Mouse (Mus musculus) limb, embryonic 12.5 days (tissue): ENCODE data around the gene Tbc1d24. TPM values are rescaled to one million over a fixed set of nuclear protein-coding genes. Genes with fewer than 3 reads are reported as not detected.

Experiments used
- ATAC-seq: fragments of 200-750 bp; cut with Nextera tagmentation; 2 replicates; pipeline ENCODE4 v1.8.0; 2017; ENCODE audit warnings: low read depth, moderate TSS enrichment; ENCODE audit not compliant: insufficient number of reproducible peaks, insufficient read depth, low FRiP score, low TSS enrichment
- H3K27ac ChIP-seq: fragments of 300-500 bp; sonication (generic); 2 replicates; pipeline ENCODE4 v1.5.1; 2016; ENCODE audit warnings: mild to moderate bottlenecking, moderate library complexity
- H3K27me3 ChIP-seq: fragments of 300-500 bp; sonication (generic); 2 replicates; pipeline ENCODE4 v1.6.1; 2016; ENCODE audit warnings: mild to moderate bottlenecking, moderate library complexity
- H3K36me3 ChIP-seq: fragments of 300-500 bp; sonication (generic); 2 replicates; pipeline ENCODE4 v1.6.1; 2016; ENCODE audit warnings: mild to moderate bottlenecking, moderate library complexity
- H3K4me1 ChIP-seq: fragments of 300-500 bp; sonication (generic); replicated peaks from 2 replicates; pipeline ENCODE4 v1.6.1; 2016
- H3K4me2 ChIP-seq: fragments of 300-500 bp; sonication (generic); 2 replicates; pipeline ENCODE4 v1.6.1; 2016; ENCODE audit warnings: mild to moderate bottlenecking, moderate library complexity
- H3K4me3 ChIP-seq: fragments of 300-500 bp; sonication (generic); replicated peaks from 2 replicates; pipeline ENCODE4 v1.5.1; 2016; ENCODE audit warnings: mild to moderate bottlenecking
- H3K9ac ChIP-seq: fragments of 300-500 bp; sonication (generic); replicated peaks from 2 replicates; pipeline ENCODE4 v1.6.1; 2016; ENCODE audit warnings: mild to moderate bottlenecking, moderate library complexity
- H3K9me3 ChIP-seq: fragments of 300-500 bp; sonication (generic); 2 replicates; pipeline ENCODE4 v1.6.1; 2016; ENCODE audit warnings: mild to moderate bottlenecking, moderate library complexity
- WGBS: fragments of 180-500 bp; shearing (Covaris S2); methylation state at CpG from one replicate; pipeline ENCODE4 v1.1.7; 2016; 5-methylcytosine and 5-hydroxymethylcytosine counted together
- polyA plus RNA-seq: library from polyadenylated mRNA; unstranded; fragments of >200 nt; fragmentation: Nextera tagmentation; extraction: Ambion mirVana; gene quantifications from 2 replicates; pipeline ENCODE4 v1.2.1, GENCODE M21; 2016

Gene Tbc1d24
- polyA plus RNA-seq, 1 experiment from 2014 or later: 6.7 TPM

GRCm38 (mm10) chr17:24171738-24172137, 33.6 kb downstream of the Tbc1d24 start:
- WGBS: 82% methylated on average over 4 of the region's 4 CpGs
- Histone ChIP-seq H3K4me3 (no peak overlapping the region), H3K27ac (no peak overlapping the region), H3K4me2 (no peak overlapping the region), H3K9me3 (no peaks in the 10 kb centered on the region), H3K27me3 (no peaks in the 10 kb centered on the region), H3K4me1 (peaks cover 19% of the 10 kb centered on the region), H3K36me3 (peaks cover 11% of the 10 kb centered on the region), H3K9ac (no peak overlapping the region)
- ATAC-seq: no peak

- peaks cover 18% of the 10 kb centered on the region for H3K36me3 ChIP-seq
- peaks cover 19% of the 10 kb centered on the region for H3K4me1 ChIP-seq
- H3K27ac ChIP-seq: no peak overlapping the region
- ATAC-seq: no peak
- 82% methylated on average over 5 of the region's 5 CpGs for WGBS
- H3K4me3 ChIP-seq: no peak overlapping the region
- no peaks in the 10 kb centered on the region for H3K27me3 ChIP-seq
- H3K9me3 ChIP-seq: no peaks in the 10 kb centered on the region
- H3K9ac ChIP-seq: no peak overlapping the region
- no peak overlapping the region for H3K4me2 ChIP-seq
These were observed 34.6 kb downstream of the Tbc1d24 start for GRCm38 (mm10) chr17:24170729-24171128.

GRCm38 (mm10) chr17:24170125-24170524, 35.2 kb downstream of the Tbc1d24 start:
- Histone ChIP-seq H3K4me1 (peaks cover 19% of the 10 kb centered on the region), H3K4me3 (peak overlapping the region; percentile 88), H3K9ac (peak overlapping the region; percentile 85), H3K36me3 (peaks cover 24% of the 10 kb centered on the region), H3K27ac (peak overlapping the region; percentile 97; the same call in 1 of the 2 replicates), H3K9me3 (no peaks in the 10 kb centered on the region), H3K4me2 (peak overlapping the region; percentile 92), H3K27me3 (no peaks in the 10 kb centered on the region)
- no peak for ATAC-seq
- WGBS: 72% methylated on average over 3 of the region's 3 CpGs

- Histone ChIP-seq H3K36me3 (peaks cover 30% of the 10 kb centered on the region), H3K27me3 (no peaks in the 10 kb centered on the region), H3K9me3 (no peaks in the 10 kb centered on the region), H3K27ac (peak within 1 kb of the TSS; percentile 97), H3K4me2 (peak within 1 kb of the TSS; percentile 92), H3K9ac (peak within 1 kb of the TSS; percentile 85), H3K4me1 (peaks cover 19% of the 10 kb centered on the region), H3K4me3 (peak within 1 kb of the TSS; percentile 88)
- peak; percentile 85 for ATAC-seq
- WGBS: under 1% methylated on average over 58 of the region's 58 CpGs
These were observed 35.9 kb downstream of the Tbc1d24 start, which contains the start of gene Atp6v0c for GRCm38 (mm10) chr17:24169317-24170065. TSS of gene Atp6v0c (minus strand) at chr17:24169702.

GRCm38 (mm10) chr17:24168590-24169277, 36.6 kb downstream of the Tbc1d24 start:
- Histone ChIP-seq H3K36me3 (peaks cover 31% of the 10 kb centered on the region), H3K4me1 (peaks cover 19% of the 10 kb centered on the region), H3K27ac (peak overlapping the region; percentile 97), H3K27me3 (no peaks in the 10 kb centered on the region), H3K9me3 (no peaks in the 10 kb centered on the region), H3K9ac (peak overlapping the region; percentile 85), H3K4me3 (peak overlapping the region; percentile 88), H3K4me2 (peak overlapping the region; percentile 92)
- ATAC-seq: peak; percentile 52
- under 1% methylated on average over 39 of the region's 41 CpGs for WGBS

GRCm38 (mm10) chr17:24167891-24168505, 37.4 kb downstream of the Tbc1d24 start:
- H3K27ac ChIP-seq: peak overlapping the region; percentile 97
- peaks cover 31% of the 10 kb centered on the region for H3K36me3 ChIP-seq
- WGBS: 51% methylated on average over 7 of the region's 7 CpGs
- H3K27me3 ChIP-seq: no peaks in the 10 kb centered on the region
- no peaks in the 10 kb centered on the region for H3K9me3 ChIP-seq
- peak overlapping the region; percentile 85 for H3K9ac ChIP-seq
- H3K4me3 ChIP-seq: peak overlapping the region; percentile 88
- H3K4me1 ChIP-seq: peaks cover 21% of the 10 kb centered on the region
- no peak for ATAC-seq
- H3K4me2 ChIP-seq: peak overlapping the region; percentile 92

GRCm38 (mm10) chr17:24167120-24167519, 38.2 kb downstream of the Tbc1d24 start:
- peaks cover 27% of the 10 kb centered on the region for H3K4me1 ChIP-seq
- no peaks in the 10 kb centered on the region for H3K9me3 ChIP-seq
- H3K27ac ChIP-seq: no peak overlapping the region
- ATAC-seq: no peak
- peak overlapping the region; percentile 92 for H3K4me2 ChIP-seq
- H3K9ac ChIP-seq: no peak overlapping the region
- H3K36me3 ChIP-seq: peaks cover 31% of the 10 kb centered on the region
- no peak overlapping the region for H3K4me3 ChIP-seq
- 91% methylated on average over 6 of the region's 6 CpGs for WGBS
- H3K27me3 ChIP-seq: no peaks in the 10 kb centered on the region

GRCm38 (mm10) chr17:24164566-24165259, 40.6 kb downstream of the Tbc1d24 start:
- Histone ChIP-seq H3K36me3 (peaks cover 31% of the 10 kb centered on the region), H3K4me3 (no peak overlapping the region), H3K27ac (no peak overlapping the region), H3K9me3 (no peaks in the 10 kb centered on the region), H3K9ac (no peak overlapping the region), H3K4me1 (peaks cover 20% of the 10 kb centered on the region), H3K4me2 (no peak overlapping the region), H3K27me3 (no peaks in the 10 kb centered on the region)
- WGBS: 71% methylated on average over 11 of the region's 11 CpGs
- ATAC-seq: no peak

- 1% methylated on average over 47 of the region's 47 CpGs for WGBS
- Histone ChIP-seq H3K27ac (peak within 1 kb of the TSS; percentile 70; the same call in 1 of the 2 replicates), H3K9ac (peak within 1 kb of the TSS; percentile 81), H3K36me3 (peaks cover 32% of the 10 kb centered on the region), H3K4me3 (peak within 1 kb of the TSS; percentile 81), H3K4me2 (peak within 1 kb of the TSS; percentile 97), H3K9me3 (no peaks in the 10 kb centered on the region), H3K4me1 (peaks cover 20% of the 10 kb centered on the region), H3K27me3 (no peaks in the 10 kb centered on the region)
- peak; percentile 92 for ATAC-seq
These were observed 42.0 kb downstream of the Tbc1d24 start, which contains the start of gene Amdhd2 for GRCm38 (mm10) chr17:24163176-24163962. TSS of gene Amdhd2 (minus strand) at chr17:24163766.

GRCm38 (mm10) chr17:24162584-24163175, 42.7 kb downstream of the Tbc1d24 start:
- Histone ChIP-seq H3K36me3 (peaks cover 36% of the 10 kb centered on the region), H3K27ac (no peak overlapping the region), H3K4me3 (peak overlapping the region; percentile 81), H3K9me3 (no peaks in the 10 kb centered on the region), H3K4me2 (peak overlapping the region; percentile 97), H3K27me3 (no peaks in the 10 kb centered on the region), H3K9ac (peak overlapping the region; percentile 81), H3K4me1 (peaks cover 13% of the 10 kb centered on the region)
- WGBS: 20% methylated on average over 17 of the region's 17 CpGs
- ATAC-seq: 0 out of 2 replicates have a peak, but pooled peaks have one; percentile 36
